Mouse (Mus musculus): ENCODE measurements around the gene Cd300lf. TPM values are rescaled to one million over a fixed set of nuclear protein-coding genes. Genes with fewer than 3 reads are reported as not detected.
A peak's percentile ranks its signal among the peaks of the same experiment; 100 is the strongest.

Gene Cd300lf
- polyA plus RNA-seq, 1 experiment from 2014 or later: 0.96 TPM

DNA sequence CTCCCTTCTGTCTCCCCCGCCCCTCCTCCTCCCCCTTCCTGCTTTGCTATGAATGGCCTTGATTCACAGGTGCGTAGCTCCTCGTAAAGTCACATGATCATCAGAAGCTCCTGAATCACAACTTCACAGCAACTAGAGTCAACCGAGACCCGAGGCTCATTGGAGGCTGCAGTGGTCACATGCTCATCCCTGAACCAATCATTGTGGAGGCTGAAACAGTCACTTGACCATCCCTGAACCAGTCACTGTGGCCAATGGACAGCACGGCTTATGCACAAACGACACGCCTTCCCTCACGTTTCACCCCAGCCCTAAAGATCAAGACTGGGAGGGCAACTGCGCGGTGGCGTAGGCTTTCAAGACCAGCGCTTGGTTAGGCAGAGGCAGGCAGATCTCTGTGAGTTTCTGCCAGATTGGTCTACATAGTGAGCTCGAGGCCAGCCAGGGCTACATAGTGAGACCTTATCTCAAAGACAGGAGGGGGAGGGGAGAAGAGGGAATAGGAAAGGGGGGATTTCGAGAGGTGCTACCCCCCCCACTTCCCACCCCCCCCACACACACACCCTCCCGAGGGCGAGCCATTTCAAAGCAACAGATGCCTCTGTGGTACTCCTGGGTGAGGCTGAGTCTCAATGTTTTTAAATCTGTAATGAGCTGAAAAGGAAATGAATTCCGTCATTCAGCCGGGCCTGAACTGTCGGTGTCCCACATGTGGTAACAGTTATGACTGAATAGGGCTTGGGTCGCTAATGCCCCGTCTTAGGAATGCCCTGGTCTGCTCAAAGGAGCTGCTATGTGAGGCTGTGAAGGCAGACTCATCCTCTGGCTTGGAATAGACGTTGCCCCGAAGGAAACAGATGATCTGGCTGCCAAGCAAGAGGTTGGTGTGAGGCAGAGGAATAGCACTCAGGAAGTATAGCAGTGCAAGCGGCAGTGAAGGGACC, 30.1 kb downstream of the Cd300lf start:
- Histone ChIP-seq H3K9me3 (replicated peaks) (no peaks in the 10 kb centered on the region), H3K36me3 (no peaks in the 10 kb centered on the region), H3K9ac (no peak overlapping the region), H3K4me1 (peaks cover 4% of the 10 kb centered on the region; the same call in 1 of the 2 replicates), H3K4me2 (replicated peaks) (no peak overlapping the region), H3K4me3 (replicated peaks) (no peak overlapping the region), H3K27ac (replicated peaks) (no peak overlapping the region), H3K27me3 (peaks cover 17% of the 10 kb centered on the region)
- 62% methylated on average over 25 of the region's 25 CpGs for WGBS
- ATAC-seq (ENCODE audit: insufficient number of reproducible peaks, low FRiP score, low TSS enrichment, low read depth): no peak

DNA sequence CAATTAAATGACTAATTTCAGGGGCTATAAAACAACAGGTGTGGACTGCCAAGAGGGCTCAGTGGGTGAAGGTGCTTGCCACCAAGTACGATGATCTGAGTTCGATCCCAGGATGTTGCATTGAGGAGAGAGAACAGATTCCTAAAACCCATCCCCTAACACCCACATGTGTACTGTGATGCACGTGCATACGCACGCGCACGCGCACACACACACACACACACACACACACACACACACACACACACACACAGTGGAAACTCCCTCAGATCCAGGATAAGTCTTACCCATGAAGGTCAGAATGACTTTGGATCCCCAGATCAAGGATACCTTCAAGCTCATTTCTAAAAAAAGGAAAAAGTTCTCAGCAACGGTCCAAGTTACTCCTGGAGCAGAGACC, 31.7 kb downstream of the Cd300lf start:
- no peak overlapping the region for H3K4me3 ChIP-seq (replicated peaks)
- H3K4me1 ChIP-seq: peaks cover 4% of the 10 kb centered on the region; the same call in 1 of the 2 replicates
- H3K36me3 ChIP-seq: no peaks in the 10 kb centered on the region
- H3K4me2 ChIP-seq (replicated peaks): no peak overlapping the region
- H3K9me3 ChIP-seq (replicated peaks): no peaks in the 10 kb centered on the region
- WGBS: 90% methylated on average over 9 of the region's 9 CpGs
- ATAC-seq (ENCODE audit: insufficient number of reproducible peaks, low FRiP score, low TSS enrichment, low read depth): no peak
- H3K27ac ChIP-seq (replicated peaks): no peak overlapping the region
- no peak overlapping the region for H3K9ac ChIP-seq
- peaks cover 11% of the 10 kb centered on the region for H3K27me3 ChIP-seq

DNA sequence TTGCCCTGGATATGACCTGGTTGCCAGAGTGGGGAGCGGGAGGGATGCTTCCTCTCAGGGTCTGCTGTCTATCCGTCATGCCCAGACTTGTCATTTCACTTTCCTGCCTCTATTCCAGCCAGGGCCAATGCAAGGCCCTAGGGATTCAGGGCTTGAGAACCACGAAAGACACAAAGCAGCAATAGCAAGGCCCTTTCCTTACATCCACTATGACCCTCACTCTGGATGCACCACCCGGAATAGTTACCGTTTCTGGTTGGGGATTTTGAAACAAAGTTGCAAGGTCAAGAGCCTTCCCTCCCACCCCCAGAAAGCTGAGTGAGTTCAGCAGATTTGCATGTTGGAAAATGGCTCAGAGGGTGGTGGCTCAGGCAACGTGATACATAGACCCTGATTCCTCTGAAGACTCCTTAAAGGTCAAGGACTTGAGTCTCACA, 32.2 kb downstream of the Cd300lf start:
- Histone ChIP-seq H3K27me3 (peaks cover 11% of the 10 kb centered on the region), H3K9ac (no peak overlapping the region), H3K4me1 (peaks cover 4% of the 10 kb centered on the region; the same call in 1 of the 2 replicates), H3K4me3 (replicated peaks) (no peak overlapping the region), H3K36me3 (no peaks in the 10 kb centered on the region), H3K4me2 (replicated peaks) (no peak overlapping the region), H3K27ac (replicated peaks) (no peak overlapping the region), H3K9me3 (replicated peaks) (no peaks in the 10 kb centered on the region)
- 43% methylated on average over 6 of the region's 6 CpGs for WGBS
- no peak for ATAC-seq (ENCODE audit: insufficient number of reproducible peaks, low FRiP score, low TSS enrichment, low read depth)

DNA sequence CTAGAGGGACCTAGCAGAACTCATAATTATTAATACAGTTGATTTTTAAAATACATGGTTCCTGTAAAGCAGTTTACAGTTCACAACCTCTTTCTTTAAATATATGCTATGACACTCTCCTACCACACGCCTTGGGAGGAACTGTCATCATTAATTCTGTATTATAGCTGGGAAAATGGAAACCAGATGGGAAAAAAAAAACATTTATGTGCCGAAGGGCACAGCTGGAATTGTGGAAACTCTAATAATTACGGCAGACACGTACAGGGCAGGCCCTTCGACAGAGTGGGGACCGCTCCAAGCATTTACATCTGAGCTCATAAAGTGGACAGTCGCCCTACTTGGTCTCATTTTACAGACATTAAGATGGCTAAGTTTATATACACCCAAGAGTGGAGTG, 33.1 kb downstream of the Cd300lf start:
- Histone ChIP-seq H3K9ac (no peak overlapping the region), H3K36me3 (no peaks in the 10 kb centered on the region), H3K27me3 (peaks cover 8% of the 10 kb centered on the region; the same call in 1 of the 2 replicates), H3K4me3 (replicated peaks) (no peak overlapping the region), H3K4me1 (peaks cover 4% of the 10 kb centered on the region; the same call in 1 of the 2 replicates), H3K9me3 (replicated peaks) (no peaks in the 10 kb centered on the region), H3K4me2 (replicated peaks) (no peak overlapping the region), H3K27ac (replicated peaks) (no peak overlapping the region)
- WGBS: 25% methylated on average over 7 of the region's 7 CpGs
- no peak for ATAC-seq (ENCODE audit: insufficient number of reproducible peaks, low FRiP score, low TSS enrichment, low read depth)

DNA sequence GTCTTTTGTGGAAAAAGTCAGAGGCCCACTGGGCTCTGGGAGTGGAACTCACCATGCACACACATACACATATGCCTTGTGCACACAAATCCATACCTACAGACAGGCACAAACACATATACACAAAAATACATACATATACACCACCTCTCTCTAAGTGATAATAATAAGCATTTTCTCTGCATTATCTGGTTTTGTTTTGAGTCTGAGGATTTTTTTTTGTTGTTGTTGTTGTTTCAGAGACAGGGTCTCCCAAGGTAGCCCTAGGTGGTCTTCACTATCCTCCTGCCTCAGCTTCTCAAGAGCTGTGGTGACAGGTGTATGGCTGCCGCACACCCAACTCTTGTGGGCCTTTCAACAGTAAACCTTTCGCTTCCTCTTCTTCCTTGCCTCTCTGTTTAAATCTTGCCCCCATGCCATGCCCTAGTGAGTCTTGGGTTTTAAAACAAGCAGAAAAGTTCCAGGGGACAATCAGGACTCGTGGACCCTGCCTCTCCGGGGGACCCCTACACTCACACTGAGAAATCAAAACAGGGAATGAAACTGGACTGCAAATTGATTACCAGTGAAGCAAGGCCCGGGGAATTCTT, 33.7 kb downstream of the Cd300lf start:
- WGBS: 57% methylated on average over 5 of the region's 5 CpGs
- no peak for ATAC-seq (ENCODE audit: insufficient number of reproducible peaks, low FRiP score, low TSS enrichment, low read depth)
- no peak overlapping the region for H3K4me3 ChIP-seq (replicated peaks)
- H3K36me3 ChIP-seq: no peaks in the 10 kb centered on the region
- peaks cover 4% of the 10 kb centered on the region; the same call in 1 of the 2 replicates for H3K4me1 ChIP-seq
- no peak overlapping the region for H3K4me2 ChIP-seq (replicated peaks)
- peaks cover 8% of the 10 kb centered on the region; the same call in 1 of the 2 replicates for H3K27me3 ChIP-seq
- H3K9me3 ChIP-seq (replicated peaks): no peaks in the 10 kb centered on the region
- no peak overlapping the region for H3K27ac ChIP-seq (replicated peaks)
- no peak overlapping the region for H3K9ac ChIP-seq

DNA sequence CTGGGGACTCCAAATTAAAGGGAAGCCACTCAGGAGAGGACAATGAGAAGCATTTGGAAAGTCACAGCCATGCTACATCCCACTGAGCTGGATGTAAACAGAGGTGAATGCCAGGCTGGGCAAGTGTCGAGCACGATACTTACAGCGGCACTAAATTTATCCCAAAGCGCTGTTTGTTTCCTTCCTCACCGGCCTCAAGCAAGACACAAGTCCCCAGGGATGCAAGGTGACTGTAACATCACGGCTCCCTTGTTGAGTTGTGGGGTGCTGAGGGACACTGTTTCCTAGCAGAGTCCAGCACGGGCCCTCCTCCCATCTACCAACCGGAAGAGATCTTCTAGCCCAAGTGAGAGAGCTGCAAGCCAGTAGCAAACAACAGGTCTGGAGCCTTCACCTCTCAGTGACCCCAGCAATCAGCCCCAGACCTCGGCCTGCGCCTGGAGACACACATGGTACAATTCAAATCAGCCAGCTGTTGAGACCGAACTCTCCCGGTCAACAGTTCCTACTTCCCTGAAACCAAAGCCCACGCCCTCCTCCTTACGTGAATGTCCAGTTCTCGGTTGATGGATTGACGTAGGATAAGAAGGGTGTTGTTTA, 34.5 kb downstream of the Cd300lf start:
- Histone ChIP-seq H3K36me3 (no peaks in the 10 kb centered on the region), H3K4me1 (peaks cover 4% of the 10 kb centered on the region; the same call in 1 of the 2 replicates), H3K4me2 (replicated peaks) (no peak overlapping the region), H3K4me3 (replicated peaks) (no peak overlapping the region), H3K9me3 (replicated peaks) (no peaks in the 10 kb centered on the region), H3K27me3 (peaks cover 8% of the 10 kb centered on the region; the same call in 1 of the 2 replicates), H3K27ac (replicated peaks) (no peak overlapping the region), H3K9ac (no peak overlapping the region)
- WGBS: 38% methylated on average over 16 of the region's 16 CpGs
- ATAC-seq (ENCODE audit: insufficient number of reproducible peaks, low FRiP score, low TSS enrichment, low read depth): no peak

DNA sequence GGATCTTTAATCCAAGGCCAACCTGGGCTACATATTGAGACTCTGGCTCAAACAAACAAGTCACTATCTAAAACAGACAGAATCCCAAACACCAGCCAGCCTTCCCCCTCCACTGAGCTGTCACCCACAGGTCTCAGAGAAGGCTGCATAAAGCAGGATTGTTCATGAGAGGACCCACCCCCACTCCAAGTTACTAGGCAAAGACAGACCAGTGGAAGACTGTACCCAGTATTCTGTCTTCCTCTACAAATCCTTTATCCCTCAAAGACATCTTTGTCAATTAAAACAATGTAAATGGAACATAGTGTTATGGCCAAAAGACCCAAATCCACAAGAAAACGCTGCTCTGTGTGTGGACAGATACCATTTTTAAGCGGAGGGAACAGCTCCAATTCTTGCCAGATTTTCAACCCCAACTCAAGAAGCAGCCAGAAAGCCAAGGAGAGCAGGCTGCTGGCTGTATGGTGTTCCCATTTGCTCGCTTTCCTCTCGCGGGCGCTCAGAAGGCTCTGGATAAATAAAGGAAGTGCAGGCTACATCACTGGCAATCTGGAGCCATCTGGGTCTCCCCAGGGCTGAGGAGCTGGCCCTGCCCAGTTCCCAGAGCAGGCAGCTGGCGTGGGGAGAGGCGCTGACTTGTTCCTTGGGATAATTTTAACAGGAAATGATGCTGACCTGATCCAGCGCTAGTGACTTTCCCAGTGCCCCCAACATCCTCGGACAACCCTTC, 35.4 kb downstream of the Cd300lf start:
- peaks cover 8% of the 10 kb centered on the region; the same call in 1 of the 2 replicates for H3K27me3 ChIP-seq
- H3K4me2 ChIP-seq (replicated peaks): no peak overlapping the region
- no peak for ATAC-seq (ENCODE audit: insufficient number of reproducible peaks, low FRiP score, low TSS enrichment, low read depth)
- H3K9me3 ChIP-seq (replicated peaks): no peaks in the 10 kb centered on the region
- peaks cover 4% of the 10 kb centered on the region; the same call in 1 of the 2 replicates for H3K4me1 ChIP-seq
- WGBS: 36% methylated on average over 10 of the region's 10 CpGs
- no peak overlapping the region for H3K27ac ChIP-seq (replicated peaks)
- no peak overlapping the region for H3K4me3 ChIP-seq (replicated peaks)
- H3K36me3 ChIP-seq: no peaks in the 10 kb centered on the region
- no peak overlapping the region for H3K9ac ChIP-seq

DNA sequence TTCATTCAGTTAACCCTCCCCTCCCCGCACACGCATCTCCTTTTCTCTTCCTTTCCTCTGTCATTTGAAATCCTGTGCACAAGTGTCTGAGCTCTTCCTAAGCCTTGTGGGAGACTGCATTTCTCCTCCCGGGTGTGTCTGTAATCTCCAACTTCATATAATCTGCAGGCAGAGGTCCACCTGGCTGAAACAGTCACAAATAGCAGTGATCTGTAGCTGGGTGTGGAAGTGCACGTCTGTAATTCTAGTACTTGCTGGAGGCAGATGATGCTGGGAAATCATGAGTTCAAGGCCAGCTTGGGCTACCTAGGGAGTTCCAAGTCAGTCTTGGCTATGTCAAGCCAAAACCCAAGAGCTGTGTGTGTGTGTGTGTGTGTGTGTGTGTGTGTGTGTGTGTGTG, 41.7 kb downstream of the Cd300lf start:
- no peaks in the 10 kb centered on the region for H3K36me3 ChIP-seq
- 12% methylated on average over 4 of the region's 4 CpGs for WGBS
- H3K4me3 ChIP-seq (replicated peaks): no peak overlapping the region
- H3K27me3 ChIP-seq: peaks cover 36% of the 10 kb centered on the region
- ATAC-seq (ENCODE audit: insufficient number of reproducible peaks, low FRiP score, low TSS enrichment, low read depth): no peak
- H3K27ac ChIP-seq (replicated peaks): no peak overlapping the region
- H3K4me2 ChIP-seq (replicated peaks): no peak overlapping the region
- H3K4me1 ChIP-seq: 0 out of 2 replicates have a peak, but pooled peaks cover 4% of the 10 kb centered on the region
- no peaks in the 10 kb centered on the region for H3K9me3 ChIP-seq (replicated peaks)
- no peak overlapping the region for H3K9ac ChIP-seq

DNA sequence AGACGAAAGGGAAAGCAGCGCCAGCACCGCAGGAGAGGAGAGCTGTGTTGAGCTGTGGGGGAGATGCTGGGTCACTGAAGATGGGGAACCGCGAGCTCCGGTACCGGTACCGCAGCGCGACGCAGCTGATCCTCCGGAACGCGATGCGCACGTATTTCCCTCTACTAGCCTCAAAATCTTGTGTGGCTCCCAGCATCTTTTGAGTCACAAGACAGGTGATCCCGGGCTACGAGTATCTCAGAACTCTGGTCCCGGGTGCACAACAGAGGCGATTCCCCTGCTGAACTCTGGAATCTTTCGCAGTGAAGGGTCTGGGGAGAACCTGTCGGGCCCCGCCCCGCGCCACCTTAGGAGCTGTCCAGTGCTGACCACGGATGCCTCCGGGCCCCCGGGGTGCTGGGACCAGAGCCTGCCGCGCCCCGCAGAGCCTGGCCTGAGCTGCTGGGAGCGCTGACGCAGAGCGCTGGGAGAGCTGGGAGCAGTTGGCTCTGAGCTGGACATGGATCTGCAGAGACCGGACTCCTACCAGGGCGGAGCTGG, 42.4 kb downstream of the Cd300lf start, which contains the start of gene Rab37:
Gene Rab37 (plus strand): TSS at position 70 of the 540 bp plus-strand sequence.
- 2% methylated on average over 36 of the region's 36 CpGs for WGBS
- Histone ChIP-seq H3K9me3 (replicated peaks) (no peaks in the 10 kb centered on the region), H3K4me2 (replicated peaks) (peak within 1 kb of the TSS; percentile 15; the same call in 1 of the 2 replicates), H3K4me3 (replicated peaks) (no peak within 1 kb of the TSS), H3K4me1 (0 out of 2 replicates have a peak, but pooled peaks cover 4% of the 10 kb centered on the region), H3K27me3 (peaks cover 38% of the 10 kb centered on the region), H3K27ac (replicated peaks) (no peak within 1 kb of the TSS), H3K36me3 (no peaks in the 10 kb centered on the region), H3K9ac (no peak within 1 kb of the TSS)
- no peak for ATAC-seq (ENCODE audit: insufficient number of reproducible peaks, low FRiP score, low TSS enrichment, low read depth)

DNA sequence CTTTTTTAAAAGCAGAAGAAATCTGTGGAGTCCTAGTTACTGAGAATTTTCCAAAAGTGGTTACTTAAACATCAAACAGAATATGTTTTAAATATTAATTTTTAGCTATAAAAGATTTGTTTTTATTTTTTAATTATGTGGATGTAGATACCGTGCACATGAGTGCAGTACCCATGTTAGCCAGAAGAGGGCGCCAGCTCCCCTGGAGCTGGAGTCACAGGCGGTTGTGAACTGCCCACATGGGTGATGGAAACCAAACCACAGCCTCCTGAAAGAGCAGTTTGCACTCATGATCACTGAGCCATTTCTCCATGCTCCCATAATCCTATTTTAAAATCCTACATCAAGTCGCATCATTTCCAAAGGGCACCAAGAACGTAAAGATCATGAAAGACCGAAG, 43.9 kb downstream of the Cd300lf start:
- no peaks in the 10 kb centered on the region for H3K36me3 ChIP-seq
- no peak overlapping the region for H3K4me3 ChIP-seq (replicated peaks)
- H3K27ac ChIP-seq (replicated peaks): no peak overlapping the region
- H3K4me1 ChIP-seq: 0 out of 2 replicates have a peak, but pooled peaks cover 4% of the 10 kb centered on the region
- 66% methylated on average over 6 of the region's 6 CpGs for WGBS
- H3K9ac ChIP-seq: no peak overlapping the region
- no peaks in the 10 kb centered on the region for H3K9me3 ChIP-seq (replicated peaks)
- no peak for ATAC-seq (ENCODE audit: insufficient number of reproducible peaks, low FRiP score, low TSS enrichment, low read depth)
- no peak overlapping the region for H3K4me2 ChIP-seq (replicated peaks)
- H3K27me3 ChIP-seq: peaks cover 54% of the 10 kb centered on the region
